Mouse (Mus musculus) cortical plate, adult 2 months (tissue): ENCODE results near the gene Antxr1.

Source experiments
- CTCF ChIP-seq: fragments of 200-500 bp; IDR thresholded peaks from 2 replicates; pipeline ENCODE4 v1.5.1; 2011; ENCODE audit warnings: mild to moderate bottlenecking, control low read depth, low read length; ENCODE audit not compliant: insufficient read depth; ENCODE audit errors: extremely low read depth
- POLR2A ChIP-seq: fragments of 200-500 bp; IDR thresholded peaks from 2 replicates; pipeline ENCODE4 v1.6.1; 2011; ENCODE audit warnings: mild to moderate bottlenecking, low read length, control low read depth; ENCODE audit not compliant: insufficient read depth; ENCODE audit errors: extremely low read depth

DNA sequence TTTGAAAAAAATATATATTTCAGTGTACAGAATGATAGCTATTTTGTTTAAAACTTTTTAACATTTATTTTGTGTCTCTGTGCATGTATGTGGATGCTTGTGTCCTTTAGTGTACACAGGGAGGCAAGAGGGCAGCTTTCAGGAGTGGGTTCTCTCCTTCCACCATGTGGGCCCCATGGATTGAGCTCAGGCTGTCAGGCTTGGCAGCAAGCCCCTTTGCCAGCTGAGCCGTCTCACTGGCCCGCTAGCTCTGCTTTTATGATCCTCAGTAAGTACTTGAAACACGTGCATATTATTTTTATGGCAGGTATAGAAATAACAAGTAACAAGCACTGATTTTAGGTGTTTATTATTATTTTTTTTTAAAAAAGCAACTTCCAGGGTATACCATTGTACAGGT, 202.1 kb downstream of the Antxr1 start:
- TF ChIP-seq POLR2A = no peak
- no peak for TF ChIP-seq CTCF
